Mouse (Mus musculus) heart, embryonic 14.5 days (tissue): ENCODE results near the gene Tns1. TPM values are rescaled to one million over a fixed set of nuclear protein-coding genes. Genes with fewer than 3 reads are reported as not detected.

Source experiments
- ATAC-seq: fragments of 200-750 bp; cut with Nextera tagmentation; 2 replicates; pipeline ENCODE4 v1.8.0; 2017; ENCODE audit warnings: low read depth, moderate TSS enrichment; ENCODE audit not compliant: insufficient number of reproducible peaks, insufficient read depth, low FRiP score
- H3K27ac ChIP-seq, 2 experiments: fragments of 200-500 bp in 1 of 2; fragments of 300-500 bp in 1 of 2; sonication (generic) in 1 of 2; replicated peaks in 1 of 2; 2 replicates each; pipeline ENCODE4 v1.5.1; 2012 to 2014; ENCODE audit warnings: low read depth in 2 of 2, low read length in 2 of 2, control low read depth in 1 of 2, mild to moderate bottlenecking in 1 of 2, mixed read lengths in 1 of 2; ENCODE audit not compliant: control insufficient read depth in 1 of 2, insufficient read depth in 1 of 2
- H3K27me3 ChIP-seq: fragments of 300-500 bp; sonication (generic); 2 replicates; pipeline ENCODE4 v1.6.1; 2014; ENCODE audit warnings: mild to moderate bottlenecking, low read length, control low read depth; ENCODE audit not compliant: control insufficient read depth, insufficient read depth
- H3K36me3 ChIP-seq: fragments of 300-500 bp; sonication (generic); 2 replicates; pipeline ENCODE4 v1.6.1; 2014; ENCODE audit warnings: mild to moderate bottlenecking, control low read depth, low read length, mixed read lengths; ENCODE audit not compliant: control insufficient read depth, insufficient read depth
- H3K4me1 ChIP-seq, 2 experiments: fragments of 200-500 bp in 1 of 2; fragments of 300-500 bp in 1 of 2; sonication (generic) in 1 of 2; 2 replicates each; pipeline ENCODE4 v1.6.1; 2012 to 2014; ENCODE audit warnings: low read length in 2 of 2, control low read depth in 1 of 2, mixed read lengths in 1 of 2; ENCODE audit not compliant: control insufficient read depth in 2 of 2, insufficient read depth in 2 of 2
- H3K4me2 ChIP-seq: fragments of 300-500 bp; sonication (generic); 2 replicates; pipeline ENCODE4 v1.6.1; 2014; ENCODE audit warnings: mild to moderate bottlenecking, low read length
- H3K4me3 ChIP-seq, 2 experiments: fragments of 200-500 bp in 1 of 2; fragments of 300-500 bp in 1 of 2; sonication (generic) in 1 of 2; 2 replicates each; pipeline ENCODE4 v1.5.1; 2012 to 2014; ENCODE audit warnings: low read length in 2 of 2, mild to moderate bottlenecking in 2 of 2, control low read depth in 1 of 2, low read depth in 1 of 2, moderate library complexity in 1 of 2; ENCODE audit not compliant: control insufficient read depth in 1 of 2, insufficient read depth in 1 of 2
- H3K9ac ChIP-seq: fragments of 300-500 bp; sonication (generic); 2 replicates; pipeline ENCODE4 v1.6.1; 2014; ENCODE audit warnings: mild to moderate bottlenecking, low read length
- H3K9me3 ChIP-seq: fragments of 300-500 bp; sonication (generic); 2 replicates; pipeline ENCODE4 v1.6.1; 2016; ENCODE audit warnings: low read length, control low read depth; ENCODE audit not compliant: control insufficient read depth
- WGBS: fragments of 180-500 bp; shearing (Covaris S2); extraction: QIAGEN DNeasy Blood & Tissue Kit; methylation state at CpG from one replicate; pipeline ENCODE4 v1.1.7; 2014; 5-methylcytosine and 5-hydroxymethylcytosine counted together
- polyA plus RNA-seq: library from polyadenylated mRNA; unstranded; fragments of >200 nt; fragmentation: Nextera tagmentation; extraction: Ambion mirVana; gene quantifications from 2 replicates; pipeline ENCODE4 v1.2.1, GENCODE M21; 2014

The Tns1 gene
- polyA plus RNA-seq, 1 experiment from 2014 or later = 125 TPM

- Histone ChIP-seq H3K9me3 (no peaks in the 10 kb centered on the region), H3K4me1 (peaks cover 62 to 71% of the 10 kb centered on the region in 2 experiments), H3K9ac (no peak overlapping the region), H3K27ac (peak overlapping the region in 1 of 2 experiments; percentile 11; a peak in 1 of 4 replicates), H3K27me3 (no peaks in the 10 kb centered on the region), H3K36me3 (peaks cover 61% of the 10 kb centered on the region), H3K4me3 (no peak overlapping the region), H3K4me2 (no peak overlapping the region)
- 43% methylated on average over 2 of the region's 2 CpGs for WGBS
- ATAC-seq = no peak
Measured at GRCm38 (mm10) chr1:73996209-73996608, 128.0 kb downstream of the Tns1 start.

- Histone ChIP-seq H3K9ac (peak overlapping the region; percentile 4), H3K36me3 (peaks cover 71% of the 10 kb centered on the region), H3K4me3 (no peak overlapping the region), H3K27ac (peak overlapping the region in 1 of 2 experiments; percentile 11; a peak in 1 of 4 replicates), H3K9me3 (no peaks in the 10 kb centered on the region), H3K4me1 (peaks cover 53 to 62% of the 10 kb centered on the region in 2 experiments), H3K4me2 (no peak overlapping the region), H3K27me3 (no peaks in the 10 kb centered on the region)
- WGBS = 56% methylated on average over 13 of the region's 13 CpGs
- ATAC-seq = no peak
Measured at GRCm38 (mm10) chr1:73995063-73995810, 129.0 kb downstream of the Tns1 start.

- peak overlapping the region; percentile 39 for H3K9ac ChIP-seq
- peaks cover 41 to 51% of the 10 kb centered on the region in 2 experiments for H3K4me1 ChIP-seq
- no peak for ATAC-seq
- peak overlapping the region; percentile 18 to 72; a peak in 3 of 4 replicates for H3K27ac ChIP-seq
- peaks cover 84% of the 10 kb centered on the region for H3K36me3 ChIP-seq
- H3K4me2 ChIP-seq = no peak overlapping the region
- H3K9me3 ChIP-seq = no peaks in the 10 kb centered on the region
- WGBS = 50% methylated on average over 7 of the region's 7 CpGs
- H3K4me3 ChIP-seq = no peak overlapping the region
- no peaks in the 10 kb centered on the region for H3K27me3 ChIP-seq
Measured at GRCm38 (mm10) chr1:73993901-73994426, 130.3 kb downstream of the Tns1 start.

- peaks cover 91% of the 10 kb centered on the region for H3K36me3 ChIP-seq
- H3K27me3 ChIP-seq = no peaks in the 10 kb centered on the region
- no peaks in the 10 kb centered on the region for H3K9me3 ChIP-seq
- no peak for ATAC-seq
- H3K9ac ChIP-seq = no peak overlapping the region
- no peak overlapping the region for H3K27ac ChIP-seq
- H3K4me1 ChIP-seq = peaks cover 36 to 51% of the 10 kb centered on the region in 2 experiments
- no peak overlapping the region for H3K4me3 ChIP-seq
- WGBS = 69% methylated on average over 7 of the region's 7 CpGs
- no peak overlapping the region for H3K4me2 ChIP-seq
Measured at GRCm38 (mm10) chr1:73993279-73993678, 131.0 kb downstream of the Tns1 start.

GRCm38 (mm10) chr1:73992201-73992938 is 131.9 kb downstream of the Tns1 start:
- no peak for ATAC-seq
- Histone ChIP-seq H3K27ac (peak overlapping the region in 1 of 2 experiments; percentile 35; a peak in 1 of 4 replicates), H3K4me3 (no peak overlapping the region), H3K9me3 (no peaks in the 10 kb centered on the region), H3K4me1 (peaks cover 33 to 50% of the 10 kb centered on the region in 2 experiments), H3K9ac (no peak overlapping the region), H3K36me3 (peaks cover 95% of the 10 kb centered on the region), H3K4me2 (no peak overlapping the region), H3K27me3 (no peaks in the 10 kb centered on the region)
- 51% methylated on average over 5 of the region's 5 CpGs for WGBS

- Histone ChIP-seq H3K27me3 (no peaks in the 10 kb centered on the region), H3K9me3 (no peaks in the 10 kb centered on the region), H3K4me3 (no peak overlapping the region), H3K4me2 (no peak overlapping the region), H3K27ac (no peak overlapping the region), H3K4me1 (peaks cover 28 to 44% of the 10 kb centered on the region in 2 experiments), H3K36me3 (peaks cover 88% of the 10 kb centered on the region), H3K9ac (no peak overlapping the region)
- WGBS = 70% methylated on average over 7 of the region's 7 CpGs
- ATAC-seq = no peak
Measured at GRCm38 (mm10) chr1:73991226-73991625, 133.0 kb downstream of the Tns1 start.

- H3K4me1 ChIP-seq = peaks cover 16 to 32% of the 10 kb centered on the region in 2 experiments
- WGBS = 72% methylated on average over 3 of the region's 3 CpGs
- no peak overlapping the region for H3K9ac ChIP-seq
- H3K27me3 ChIP-seq = no peaks in the 10 kb centered on the region
- H3K9me3 ChIP-seq = no peaks in the 10 kb centered on the region
- peaks cover 88% of the 10 kb centered on the region for H3K36me3 ChIP-seq
- no peak overlapping the region for H3K4me2 ChIP-seq
- H3K27ac ChIP-seq = no peak overlapping the region
- no peak overlapping the region for H3K4me3 ChIP-seq
- no peak for ATAC-seq
Measured at GRCm38 (mm10) chr1:73990024-73990423, 134.2 kb downstream of the Tns1 start.
